Mouse (Mus musculus): Measurements from ENCODE around the gene Slc39a1.

Slc39a1 gene

DNA sequence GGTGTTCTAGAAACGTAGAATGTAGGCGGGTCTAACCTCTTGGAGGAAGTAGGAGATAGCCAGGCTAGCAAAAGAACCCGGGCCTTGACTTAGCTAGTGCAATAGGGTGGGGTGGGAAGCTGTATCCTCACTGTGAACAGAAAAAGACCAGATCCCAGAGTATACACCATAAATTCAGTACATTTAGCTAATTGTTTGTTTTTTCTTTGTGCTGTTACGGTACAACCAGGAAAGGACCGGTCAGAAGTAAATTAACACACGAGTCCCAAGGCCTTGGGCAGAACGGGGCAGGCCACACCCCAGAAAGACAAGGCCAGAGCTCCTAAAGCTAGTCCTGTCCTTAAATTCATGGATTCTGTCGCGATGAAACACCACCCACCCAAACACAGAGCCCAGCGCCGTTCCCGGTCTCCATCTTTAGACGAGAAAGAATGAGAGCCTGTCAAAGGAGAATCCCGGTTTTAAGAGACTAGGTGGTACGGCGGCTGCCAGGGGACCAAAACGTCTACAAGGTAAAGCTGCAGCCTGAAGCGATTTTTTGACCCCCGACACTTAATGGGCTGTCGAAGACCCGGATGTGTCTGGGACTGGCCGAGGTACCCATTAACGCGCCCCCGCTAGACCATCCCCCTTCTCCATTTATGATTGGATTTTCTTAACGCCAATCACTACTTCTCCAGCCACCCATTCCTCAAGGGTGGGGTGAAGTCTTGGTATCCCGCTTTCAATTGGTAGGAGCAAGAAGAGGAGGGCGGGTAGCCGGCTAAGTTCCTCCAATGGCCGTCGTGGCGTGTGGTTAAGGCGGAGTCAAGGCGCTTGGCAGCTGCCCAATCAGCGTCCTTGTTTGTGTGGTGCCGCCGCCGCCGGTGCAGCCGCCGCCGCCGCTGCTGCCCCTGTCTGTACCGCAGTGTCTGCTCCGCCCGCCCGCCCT is 44.6 kb downstream of the Slc39a1 start, which contains the start of gene Gatad2b:
Gene Gatad2b, plus strand, starts transcription at position 834 of the 931 bp plus-strand sequence.
- TF ChIP-seq NANOG (IDR thresholded peaks at IDR 0.05; ENCODE audit: borderline replicate concordance, low read length), result peak; percentile 10; the same call in 1 of the 2 replicates
- TF ChIP-seq CTCF (conservative IDR thresholded peaks at IDR 0.05; ENCODE audit: low read length), result no peak
- no peak for TF ChIP-seq POU5F1 (IDR thresholded peaks at IDR 0.05; ENCODE audit: borderline replicate concordance, low read length)
- Histone ChIP-seq H3K9me3 (ENCODE audit: low read length) (no peaks in the 10 kb centered on the region), H3K4me1 (replicated peaks; ENCODE audit: low read depth, low read length) (peaks cover 48% of the 10 kb centered on the region), H3K4me3 (replicated peaks; ENCODE audit: low read length) (peak within 1 kb of the TSS; percentile 94), H3K27me3 (ENCODE audit: insufficient read depth, low read length) (no peaks in the 10 kb centered on the region), H3K36me3 (ENCODE audit: insufficient read depth, low read length) (peaks cover 26% of the 10 kb centered on the region)

- H3K27me3 ChIP-seq (ENCODE audit: insufficient read depth, low read length), result no peaks in the 10 kb centered on the region
- peaks cover 31% of the 10 kb centered on the region for H3K36me3 ChIP-seq (ENCODE audit: insufficient read depth, low read length)
- TF ChIP-seq CTCF (conservative IDR thresholded peaks at IDR 0.05; ENCODE audit: low read length) (no peak), NANOG (IDR thresholded peaks at IDR 0.05; ENCODE audit: borderline replicate concordance, low read length) (no peak), POU5F1 (IDR thresholded peaks at IDR 0.05; ENCODE audit: borderline replicate concordance, low read length) (no peak)
- no peaks in the 10 kb centered on the region for H3K9me3 ChIP-seq (ENCODE audit: low read length)
- peak overlapping the region; percentile 94 for H3K4me3 ChIP-seq (replicated peaks; ENCODE audit: low read length)
- peaks cover 55% of the 10 kb centered on the region for H3K4me1 ChIP-seq (replicated peaks; ENCODE audit: low read depth, low read length)
Observed at GRCm38 (mm10) chr3:90293352-90294063, 45.5 kb downstream of the Slc39a1 start.

- H3K27me3 ChIP-seq (ENCODE audit: insufficient read depth, low read length), result no peaks in the 10 kb centered on the region
- H3K36me3 ChIP-seq (ENCODE audit: insufficient read depth, low read length), result peaks cover 31% of the 10 kb centered on the region
- no peak for TF ChIP-seq CTCF (conservative IDR thresholded peaks at IDR 0.05; ENCODE audit: low read length)
- no peaks in the 10 kb centered on the region for H3K9me3 ChIP-seq (ENCODE audit: low read length)
- H3K4me1 ChIP-seq (replicated peaks; ENCODE audit: low read depth, low read length), result peaks cover 59% of the 10 kb centered on the region
- peak overlapping the region; percentile 94 for H3K4me3 ChIP-seq (replicated peaks; ENCODE audit: low read length)
Observed at GRCm38 (mm10) chr3:90294064-90294440, 46.1 kb downstream of the Slc39a1 start.

DNA sequence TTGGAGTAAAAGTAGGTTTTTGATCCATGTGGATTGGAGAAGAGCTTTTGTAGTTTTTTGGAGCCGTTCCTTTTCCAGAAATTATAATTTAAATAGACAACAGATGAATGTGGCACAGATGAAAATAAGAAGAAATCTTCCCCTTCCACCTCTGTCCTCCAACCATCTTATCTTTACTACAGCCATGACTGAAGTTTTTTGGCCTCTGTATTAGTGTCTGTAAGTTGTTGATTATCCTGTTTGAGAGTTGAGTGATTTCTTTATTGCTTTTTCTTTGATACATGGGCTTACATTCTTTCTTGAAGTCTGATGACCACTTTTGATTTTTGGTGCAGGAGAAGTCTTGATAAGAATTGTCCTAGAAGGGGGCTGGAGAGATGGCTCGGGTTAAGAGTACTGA is 46.7 kb downstream of the Slc39a1 start:
- Histone ChIP-seq H3K4me3 (replicated peaks; ENCODE audit: low read length) (peak overlapping the region; percentile 94), H3K36me3 (ENCODE audit: insufficient read depth, low read length) (peaks cover 31% of the 10 kb centered on the region)
- TF ChIP-seq NANOG (IDR thresholded peaks at IDR 0.05; ENCODE audit: borderline replicate concordance, low read length), result no peak
- no peak for TF ChIP-seq POU5F1 (IDR thresholded peaks at IDR 0.05; ENCODE audit: borderline replicate concordance, low read length)
- no peak for TF ChIP-seq CTCF (conservative IDR thresholded peaks at IDR 0.05; ENCODE audit: low read length)

More for the DNA sequence above, 46.7 kb downstream of the Slc39a1 start:
- Histone ChIP-seq H3K27me3 (ENCODE audit: insufficient read depth, low read length) (no peaks in the 10 kb centered on the region), H3K9me3 (ENCODE audit: low read length) (no peaks in the 10 kb centered on the region), H3K4me1 (replicated peaks; ENCODE audit: low read depth, low read length) (peaks cover 65% of the 10 kb centered on the region)

Data from E14TG2a.4 (cell line).